Mouse (Mus musculus): ENCODE data around the gene Cotl1. TPM values are rescaled to one million over a fixed set of nuclear protein-coding genes. Genes with fewer than 3 reads are reported as not detected.

The Cotl1 gene
- polyA plus RNA-seq, 1 experiment from 2014 or later = 458 TPM

DNA sequence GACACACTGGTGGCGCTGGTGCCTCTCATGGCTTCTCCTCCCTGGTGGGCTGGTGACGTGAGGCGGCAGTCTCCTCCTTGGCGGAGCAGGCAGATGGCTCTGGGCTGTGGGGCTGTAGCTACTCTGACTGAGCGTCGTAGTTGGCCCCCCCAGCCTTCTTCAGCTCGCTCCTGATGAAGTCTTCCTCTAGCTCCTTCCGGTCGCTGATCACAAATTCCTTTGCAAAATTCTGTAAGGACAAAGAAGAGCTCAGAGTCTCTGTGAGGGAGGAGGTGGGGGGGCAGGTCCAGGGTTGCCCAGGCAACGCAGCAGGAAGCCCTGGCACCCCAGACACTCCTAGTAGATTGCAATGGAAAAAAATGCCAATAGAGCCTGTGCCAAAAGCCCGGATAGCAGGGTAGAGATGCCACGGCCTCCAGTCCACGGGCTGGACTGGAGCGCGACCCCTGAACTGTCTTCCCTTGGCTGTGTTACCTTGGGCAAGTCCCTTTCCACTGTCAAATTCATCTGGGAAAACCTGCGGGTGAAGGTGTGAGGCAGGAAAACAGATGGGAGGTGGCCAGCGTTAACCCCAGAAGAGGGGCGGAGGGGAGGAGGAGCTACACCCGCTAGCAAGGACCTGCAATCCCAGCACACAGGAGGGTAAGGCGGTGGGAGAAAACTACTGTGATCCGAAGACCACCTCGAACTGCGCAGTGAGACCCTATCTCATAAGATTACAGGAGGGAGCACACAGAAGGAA, 30.0 kb downstream of the Cotl1 start:
- peak overlapping the region; percentile 60 for H3K27ac ChIP-seq (ENCODE audit: low read depth, low read length)
- 53% methylated on average over 20 of the region's 23 CpGs for WGBS

DNA sequence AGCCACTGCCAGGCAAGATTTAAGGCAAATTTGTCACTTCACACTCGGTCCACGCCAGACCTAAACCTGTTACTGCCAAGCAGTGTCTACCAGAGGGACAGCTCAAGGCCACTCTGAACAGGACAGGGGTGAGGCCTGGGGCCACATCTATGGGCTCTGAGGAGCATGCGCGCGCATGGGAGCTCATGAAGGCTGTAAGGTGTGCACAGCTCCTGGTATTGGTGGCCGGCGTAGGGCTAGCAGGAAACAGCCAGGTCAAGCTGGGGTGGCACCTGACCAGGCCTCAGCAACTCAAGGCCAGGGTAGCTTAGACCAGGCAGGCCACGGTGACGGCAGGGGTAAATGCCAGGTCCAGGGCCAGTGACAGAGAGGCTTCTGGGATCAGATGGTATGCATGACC, 30.7 kb downstream of the Cotl1 start:
- no peaks in the 10 kb centered on the region for H3K27me3 ChIP-seq (ENCODE audit: control insufficient read depth, insufficient read depth, low read length)
- H3K36me3 ChIP-seq (ENCODE audit: control insufficient read depth, insufficient read depth, low read length) = 0 out of 2 replicates have a peak, but pooled peaks cover 2% of the 10 kb centered on the region
- no peak overlapping the region for H3K9ac ChIP-seq (ENCODE audit: low read depth, low read length)
- ATAC-seq (ENCODE audit: low FRiP score) (0 out of 2 replicates have a peak, but pooled peaks have one; percentile 18), DNase-seq (ENCODE audit: low spot score) (no peak)
- H3K9me3 ChIP-seq (ENCODE audit: control insufficient read depth, low read length) = no peaks in the 10 kb centered on the region
- 87% methylated on average over 9 of the region's 9 CpGs for WGBS
- no peak overlapping the region for H3K4me3 ChIP-seq (ENCODE audit: low read depth, low read length)
- peak overlapping the region; percentile 60 for H3K27ac ChIP-seq (ENCODE audit: low read depth, low read length)
- H3K4me2 ChIP-seq (replicated peaks; ENCODE audit: low read depth, low read length) = no peak overlapping the region
- H3K4me1 ChIP-seq (replicated peaks; ENCODE audit: control insufficient read depth, insufficient read depth, low read length) = peaks cover 5% of the 10 kb centered on the region; the same call in 1 of the 2 replicates

More for the DNA sequence above, 30.0 kb downstream of the Cotl1 start:
- H3K9ac ChIP-seq (ENCODE audit: low read depth, low read length) = no peak overlapping the region
- no peak overlapping the region for H3K4me3 ChIP-seq (ENCODE audit: low read depth, low read length)
- 0 out of 2 replicates have a peak, but pooled peaks cover 2% of the 10 kb centered on the region for H3K36me3 ChIP-seq (ENCODE audit: control insufficient read depth, insufficient read depth, low read length)
- H3K4me1 ChIP-seq (replicated peaks; ENCODE audit: control insufficient read depth, insufficient read depth, low read length) = peaks cover 5% of the 10 kb centered on the region; the same call in 1 of the 2 replicates
- ATAC-seq (ENCODE audit: low FRiP score) (peak; percentile 58), DNase-seq (ENCODE audit: low spot score) (peak; percentile 54)
- no peak overlapping the region for H3K4me2 ChIP-seq (replicated peaks; ENCODE audit: low read depth, low read length)
- no peaks in the 10 kb centered on the region for H3K9me3 ChIP-seq (ENCODE audit: control insufficient read depth, low read length)
- no peaks in the 10 kb centered on the region for H3K27me3 ChIP-seq (ENCODE audit: control insufficient read depth, insufficient read depth, low read length)

GRCm38 (mm10) chr8:119807687-119808086, 32.7 kb downstream of the Cotl1 start:
- Histone ChIP-seq H3K4me3 (ENCODE audit: low read depth, low read length) (no peak overlapping the region), H3K4me2 (replicated peaks; ENCODE audit: low read depth, low read length) (no peak overlapping the region), H3K36me3 (ENCODE audit: control insufficient read depth, insufficient read depth, low read length) (0 out of 2 replicates have a peak, but pooled peaks cover 2% of the 10 kb centered on the region), H3K27me3 (ENCODE audit: control insufficient read depth, insufficient read depth, low read length) (no peaks in the 10 kb centered on the region), H3K4me1 (replicated peaks; ENCODE audit: control insufficient read depth, insufficient read depth, low read length) (peaks cover 3% of the 10 kb centered on the region; the same call in 1 of the 2 replicates), H3K9ac (ENCODE audit: low read depth, low read length) (no peak overlapping the region), H3K9me3 (ENCODE audit: control insufficient read depth, low read length) (no peaks in the 10 kb centered on the region), H3K27ac (ENCODE audit: low read depth, low read length) (no peak overlapping the region)
- DNase-seq (ENCODE audit: low spot score) (no peak), ATAC-seq (ENCODE audit: low FRiP score) (no peak)
- 86% methylated on average over 4 of the region's 4 CpGs for WGBS

DNA sequence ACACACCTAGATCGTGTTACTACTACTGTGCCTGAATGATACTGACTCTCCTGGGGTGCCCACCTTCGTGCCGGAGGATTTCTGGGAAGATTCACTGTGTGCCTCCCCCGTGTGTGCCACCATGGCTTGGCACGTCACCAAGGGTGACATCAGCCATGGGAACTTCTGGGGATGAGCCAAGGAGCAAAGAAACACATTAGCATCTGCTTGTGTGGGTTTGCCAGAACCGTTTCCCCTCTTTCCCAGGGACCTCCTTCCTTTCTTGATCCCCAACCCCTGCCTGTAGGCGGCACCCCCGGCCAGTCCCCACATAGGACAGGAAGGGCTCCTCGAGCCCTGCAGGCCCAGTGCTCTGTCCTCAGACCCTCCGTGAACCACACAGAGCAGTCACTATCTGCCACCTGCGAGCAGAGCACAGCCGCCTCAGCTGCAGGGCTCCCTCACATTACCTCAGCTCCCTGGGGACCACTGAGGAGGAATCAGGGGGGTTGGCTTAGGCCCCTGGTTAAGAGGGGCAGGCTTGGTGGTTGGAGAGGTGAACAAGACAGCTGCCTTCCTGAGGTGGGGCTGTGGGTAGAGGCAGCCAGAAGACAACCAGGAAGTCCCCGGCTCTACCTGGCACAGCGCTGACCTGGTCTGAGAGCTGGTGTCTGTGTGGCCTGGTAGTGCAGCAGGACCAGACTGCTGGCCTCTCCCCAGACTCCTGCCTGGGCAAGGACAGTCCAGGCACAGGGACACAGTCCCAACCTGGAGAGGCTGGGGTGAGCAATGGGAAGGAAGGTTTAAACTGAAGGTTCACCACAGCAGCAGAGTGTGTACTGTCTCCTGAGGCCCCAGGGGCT, 33.7 kb downstream of the Cotl1 start:
- ATAC-seq (ENCODE audit: low FRiP score) (no peak), DNase-seq (ENCODE audit: low spot score) (no peak)
- peaks cover 2% of the 10 kb centered on the region; the same call in 1 of the 2 replicates for H3K4me1 ChIP-seq (replicated peaks; ENCODE audit: control insufficient read depth, insufficient read depth, low read length)
- WGBS = 80% methylated on average over 14 of the region's 14 CpGs
- H3K27ac ChIP-seq (ENCODE audit: low read depth, low read length) = no peak overlapping the region
- H3K4me3 ChIP-seq (ENCODE audit: low read depth, low read length) = no peak overlapping the region
- no peak overlapping the region for H3K4me2 ChIP-seq (replicated peaks; ENCODE audit: low read depth, low read length)
- 0 out of 2 replicates have a peak, but pooled peaks cover 2% of the 10 kb centered on the region for H3K36me3 ChIP-seq (ENCODE audit: control insufficient read depth, insufficient read depth, low read length)
- no peak overlapping the region for H3K9ac ChIP-seq (ENCODE audit: low read depth, low read length)
- no peaks in the 10 kb centered on the region for H3K9me3 ChIP-seq (ENCODE audit: control insufficient read depth, low read length)
- H3K27me3 ChIP-seq (ENCODE audit: control insufficient read depth, insufficient read depth, low read length) = no peaks in the 10 kb centered on the region

GRCm38 (mm10) chr8:119805275-119805674, 35.1 kb downstream of the Cotl1 start:
- Histone ChIP-seq H3K4me1 (replicated peaks; ENCODE audit: control insufficient read depth, insufficient read depth, low read length) (no peaks in the 10 kb centered on the region; the same call in 1 of the 2 replicates), H3K27ac (ENCODE audit: low read depth, low read length) (no peak overlapping the region), H3K9ac (ENCODE audit: low read depth, low read length) (no peak overlapping the region), H3K9me3 (ENCODE audit: control insufficient read depth, low read length) (no peaks in the 10 kb centered on the region), H3K4me2 (replicated peaks; ENCODE audit: low read depth, low read length) (no peak overlapping the region), H3K27me3 (ENCODE audit: control insufficient read depth, insufficient read depth, low read length) (no peaks in the 10 kb centered on the region), H3K4me3 (ENCODE audit: low read depth, low read length) (no peak overlapping the region), H3K36me3 (ENCODE audit: control insufficient read depth, insufficient read depth, low read length) (0 out of 2 replicates have a peak, but pooled peaks cover 2% of the 10 kb centered on the region)
- 76% methylated on average over 8 of the region's 8 CpGs for WGBS
- DNase-seq (ENCODE audit: low spot score) (no peak), ATAC-seq (ENCODE audit: low FRiP score) (no peak)

- Histone ChIP-seq H3K4me3 (ENCODE audit: low read depth, low read length) (no peak overlapping the region), H3K9ac (ENCODE audit: low read depth, low read length) (no peak overlapping the region), H3K36me3 (ENCODE audit: control insufficient read depth, insufficient read depth, low read length) (no peaks in the 10 kb centered on the region), H3K4me1 (replicated peaks; ENCODE audit: control insufficient read depth, insufficient read depth, low read length) (peaks cover 4% of the 10 kb centered on the region), H3K9me3 (ENCODE audit: control insufficient read depth, low read length) (no peaks in the 10 kb centered on the region), H3K4me2 (replicated peaks; ENCODE audit: low read depth, low read length) (no peak overlapping the region), H3K27me3 (ENCODE audit: control insufficient read depth, insufficient read depth, low read length) (no peaks in the 10 kb centered on the region), H3K27ac (ENCODE audit: low read depth, low read length) (no peak overlapping the region)
- DNase-seq (ENCODE audit: low spot score) (peak; percentile 38), ATAC-seq (ENCODE audit: low FRiP score) (no peak)
- WGBS = 83% methylated on average over 1 of the region's 1 CpGs
These were observed 37.8 kb downstream of the Cotl1 start for GRCm38 (mm10) chr8:119802592-119802991.

DNA sequence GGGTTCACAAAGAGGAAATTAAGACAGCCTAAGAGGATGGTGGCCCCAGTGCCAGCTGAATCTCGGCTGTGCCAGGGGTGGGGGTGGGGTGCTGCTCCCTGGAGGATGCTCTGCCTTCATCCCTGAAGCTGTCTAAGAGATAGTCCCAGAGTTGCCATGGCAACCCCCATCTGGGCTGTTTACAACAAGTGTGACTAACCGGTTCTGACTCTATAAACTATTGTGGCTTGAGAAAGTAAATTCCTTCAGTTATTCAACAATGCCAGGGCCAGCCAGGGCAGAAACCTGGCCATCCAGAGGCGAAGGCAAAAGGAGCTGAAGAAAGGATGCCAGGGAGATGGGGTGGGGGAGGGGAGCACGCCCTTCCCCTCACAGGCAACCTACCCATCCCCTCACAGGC, 39.2 kb downstream of the Cotl1 start:
- Histone ChIP-seq H3K4me3 (ENCODE audit: low read depth, low read length) (no peak overlapping the region), H3K4me2 (replicated peaks; ENCODE audit: low read depth, low read length) (no peak overlapping the region), H3K27ac (ENCODE audit: low read depth, low read length) (no peak overlapping the region; the same call in 1 of the 2 replicates), H3K4me1 (replicated peaks; ENCODE audit: control insufficient read depth, insufficient read depth, low read length) (peaks cover 4% of the 10 kb centered on the region), H3K9me3 (ENCODE audit: control insufficient read depth, low read length) (no peaks in the 10 kb centered on the region), H3K36me3 (ENCODE audit: control insufficient read depth, insufficient read depth, low read length) (no peaks in the 10 kb centered on the region), H3K9ac (ENCODE audit: low read depth, low read length) (no peak overlapping the region), H3K27me3 (ENCODE audit: control insufficient read depth, insufficient read depth, low read length) (no peaks in the 10 kb centered on the region)
- 11% methylated on average over 4 of the region's 4 CpGs for WGBS
- DNase-seq (ENCODE audit: low spot score) (peak; percentile 57), ATAC-seq (ENCODE audit: low FRiP score) (0 out of 2 replicates have a peak, but pooled peaks have one; percentile 14)

DNA sequence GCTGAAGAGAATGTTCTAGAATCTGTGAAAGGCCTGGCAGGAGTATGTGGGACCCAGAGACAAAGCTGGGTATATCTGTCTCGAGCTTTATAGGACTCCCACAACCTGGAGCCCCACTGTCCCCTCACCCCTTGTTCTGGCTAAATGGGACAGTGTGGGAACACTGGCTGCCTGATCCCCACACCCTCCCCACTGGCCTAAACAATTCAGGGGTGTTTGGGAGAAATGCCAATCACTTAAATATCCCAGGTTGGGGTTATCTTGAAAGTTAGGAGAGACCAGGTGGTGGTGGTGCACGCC, 41.4 kb downstream of the Cotl1 start:
- Histone ChIP-seq H3K27me3 (ENCODE audit: control insufficient read depth, insufficient read depth, low read length) (no peaks in the 10 kb centered on the region), H3K9ac (ENCODE audit: low read depth, low read length) (no peak overlapping the region), H3K27ac (ENCODE audit: low read depth, low read length) (peak overlapping the region; percentile 59; the same call in 1 of the 2 replicates), H3K9me3 (ENCODE audit: control insufficient read depth, low read length) (no peaks in the 10 kb centered on the region), H3K4me3 (ENCODE audit: low read depth, low read length) (no peak overlapping the region), H3K4me1 (replicated peaks; ENCODE audit: control insufficient read depth, insufficient read depth, low read length) (peaks cover 4% of the 10 kb centered on the region), H3K4me2 (replicated peaks; ENCODE audit: low read depth, low read length) (no peak overlapping the region), H3K36me3 (ENCODE audit: control insufficient read depth, insufficient read depth, low read length) (no peaks in the 10 kb centered on the region)
- DNase-seq (ENCODE audit: low spot score) (no peak), ATAC-seq (ENCODE audit: low FRiP score) (no peak; the same call in none of the 2 replicates)
- whole genome bisulfite sequencing = 56% methylated on average over 2 of the region's 2 CpGs
